Mouse (Mus musculus) kidney, embryonic 16.5 days (tissue): ENCODE results near the gene Odf3. TPM values are rescaled to one million over a fixed set of nuclear protein-coding genes. Genes with fewer than 3 reads are reported as not detected.

ENCODE experiments used
- ATAC-seq: fragments of 200-750 bp; cut with Nextera tagmentation; 2 replicates; pipeline ENCODE4 v1.8.0; 2017; ENCODE audit warnings: moderate TSS enrichment; ENCODE audit not compliant: low FRiP score, low TSS enrichment
- H3K27ac ChIP-seq: fragments of 300-500 bp; sonication (generic); 2 replicates; pipeline ENCODE4 v1.5.1; 2014; ENCODE audit warnings: low read length
- H3K27me3 ChIP-seq: fragments of 300-500 bp; sonication (generic); 2 replicates; pipeline ENCODE4 v1.6.1; 2014; ENCODE audit warnings: low read length, control low read depth, mixed read lengths; ENCODE audit not compliant: insufficient read depth
- H3K36me3 ChIP-seq: fragments of 300-500 bp; sonication (generic); 2 replicates; pipeline ENCODE4 v1.6.1; 2014; ENCODE audit warnings: low read length, control low read depth, mixed read lengths; ENCODE audit not compliant: insufficient read depth
- H3K4me1 ChIP-seq: fragments of 300-500 bp; sonication (generic); 2 replicates; pipeline ENCODE4 v1.6.1; 2014; ENCODE audit warnings: low read length, control low read depth, mixed read lengths; ENCODE audit not compliant: insufficient read depth
- H3K4me2 ChIP-seq: fragments of 300-500 bp; sonication (generic); replicated peaks from 2 replicates; pipeline ENCODE4 v1.6.1; 2014; ENCODE audit warnings: low read depth, low read length
- H3K4me3 ChIP-seq: fragments of 300-500 bp; sonication (generic); 2 replicates; pipeline ENCODE4 v1.5.1; 2014; ENCODE audit warnings: mild to moderate bottlenecking, low read length
- H3K9ac ChIP-seq: fragments of 300-500 bp; sonication (generic); replicated peaks from 2 replicates; pipeline ENCODE4 v1.6.1; 2014; ENCODE audit warnings: low read length
- H3K9me3 ChIP-seq: fragments of 300-500 bp; sonication (generic); 2 replicates; pipeline ENCODE4 v1.6.1; 2016; ENCODE audit warnings: low read length, control low read depth
- WGBS: fragments of 180-500 bp; shearing (Covaris S2); extraction: QIAGEN DNeasy Blood & Tissue Kit; methylation state at CpG from one replicate; pipeline ENCODE4 v1.1.7; 2014; 5-methylcytosine and 5-hydroxymethylcytosine counted together
- polyA plus RNA-seq: library from polyadenylated mRNA; unstranded; fragments of >200 nt; fragmentation: Nextera tagmentation; extraction: Ambion mirVana; gene quantifications from 2 replicates; pipeline ENCODE4 v1.2.1, GENCODE M21; 2015

Odf3 gene
- polyA plus RNA-seq, 1 experiment from 2014 or later, result 0.12 TPM

DNA sequence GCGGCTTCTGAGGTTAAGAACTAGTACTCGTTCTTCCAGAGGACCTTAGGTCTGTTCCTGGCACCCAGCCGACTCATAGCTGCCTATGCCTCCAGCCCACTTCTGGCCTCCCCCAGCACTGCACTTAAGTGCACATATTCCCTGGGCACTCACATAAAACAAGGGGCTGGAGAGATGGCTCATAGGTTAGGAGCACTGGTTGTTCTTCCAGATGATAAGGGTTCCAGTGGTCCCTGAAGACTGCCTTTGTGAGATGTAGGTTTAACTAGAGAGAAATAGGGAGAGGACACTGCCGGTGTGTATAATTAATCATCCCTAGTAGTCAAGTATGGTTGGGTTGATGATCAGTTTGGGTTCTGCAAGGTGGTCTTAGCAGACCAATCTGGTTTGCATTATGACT is 24.9 kb upstream of the Odf3 start:
- Histone ChIP-seq H3K36me3 (no peaks in the 10 kb centered on the region), H3K4me1 (no peaks in the 10 kb centered on the region), H3K4me3 (no peak overlapping the region), H3K9ac (no peak overlapping the region), H3K27me3 (no peaks in the 10 kb centered on the region), H3K9me3 (no peaks in the 10 kb centered on the region), H3K27ac (no peak overlapping the region), H3K4me2 (no peak overlapping the region)
- ATAC-seq, result no peak
- WGBS, result 87% methylated on average over 4 of the region's 4 CpGs

DNA sequence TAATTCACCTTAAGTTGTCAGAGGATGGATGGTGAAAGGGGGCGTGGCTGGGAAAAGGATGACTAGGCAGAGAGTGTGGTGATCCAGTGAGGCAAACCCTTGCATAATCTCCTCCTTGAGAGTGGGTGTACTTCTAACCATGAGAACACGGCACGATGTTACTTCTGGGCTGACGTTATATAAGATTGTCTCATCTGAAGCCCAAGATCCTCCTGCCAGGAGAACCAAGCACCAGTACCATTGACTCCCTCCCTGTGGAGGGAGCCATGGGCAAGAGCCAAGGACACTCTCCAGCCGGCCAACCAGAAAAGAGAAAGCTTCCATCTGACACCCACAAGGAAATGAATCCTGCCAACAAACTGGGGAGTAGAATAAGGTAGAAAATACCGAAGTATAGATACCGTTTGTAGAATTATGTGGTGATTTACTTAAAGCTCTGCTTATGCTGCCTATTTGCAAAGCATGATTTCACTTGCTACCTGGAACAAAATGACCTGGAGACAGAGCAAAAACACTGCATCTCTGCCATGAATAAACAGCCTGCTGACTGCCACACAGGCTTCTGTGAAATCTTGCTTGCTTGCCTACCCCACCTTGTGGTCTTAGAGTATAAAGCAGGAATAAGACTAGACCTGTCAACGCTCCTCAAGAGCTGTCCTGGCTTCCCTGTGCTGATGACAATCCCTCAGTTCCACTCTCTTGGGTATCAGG is 19.3 kb upstream of the Odf3 start:
- Histone ChIP-seq H3K4me2 (no peak overlapping the region), H3K4me1 (no peaks in the 10 kb centered on the region), H3K36me3 (no peaks in the 10 kb centered on the region), H3K9me3 (no peaks in the 10 kb centered on the region), H3K27me3 (no peaks in the 10 kb centered on the region), H3K4me3 (no peak overlapping the region), H3K9ac (no peak overlapping the region), H3K27ac (no peak overlapping the region)
- WGBS, result 36% methylated on average over 8 of the region's 8 CpGs
- peak; percentile 49 for ATAC-seq

DNA sequence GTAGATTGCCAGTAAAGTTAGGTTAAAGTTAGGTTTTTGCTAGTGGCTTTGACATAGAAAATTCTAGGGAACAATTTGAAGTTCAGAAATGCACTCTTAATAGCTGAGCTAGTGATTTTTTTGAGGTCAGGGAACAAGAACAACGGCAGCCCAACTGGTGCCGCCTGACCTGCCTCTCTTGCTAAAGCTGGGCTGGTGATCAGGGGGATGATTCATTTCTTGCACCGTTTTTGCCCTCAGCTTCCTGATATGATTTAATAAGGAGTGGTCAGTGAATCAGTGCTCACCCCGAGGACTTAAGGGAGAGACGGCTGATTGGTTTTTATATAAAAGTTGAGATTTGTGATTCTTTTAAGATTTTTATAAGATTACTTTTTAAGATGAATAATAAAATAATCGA is 16.2 kb upstream of the Odf3 start:
- Histone ChIP-seq H3K4me3 (no peak overlapping the region), H3K27ac (no peak overlapping the region), H3K9ac (no peak overlapping the region), H3K4me1 (no peaks in the 10 kb centered on the region), H3K9me3 (no peaks in the 10 kb centered on the region), H3K36me3 (no peaks in the 10 kb centered on the region), H3K4me2 (no peak overlapping the region), H3K27me3 (no peaks in the 10 kb centered on the region)
- 65% methylated on average over 6 of the region's 6 CpGs for WGBS
- no peak for ATAC-seq

DNA sequence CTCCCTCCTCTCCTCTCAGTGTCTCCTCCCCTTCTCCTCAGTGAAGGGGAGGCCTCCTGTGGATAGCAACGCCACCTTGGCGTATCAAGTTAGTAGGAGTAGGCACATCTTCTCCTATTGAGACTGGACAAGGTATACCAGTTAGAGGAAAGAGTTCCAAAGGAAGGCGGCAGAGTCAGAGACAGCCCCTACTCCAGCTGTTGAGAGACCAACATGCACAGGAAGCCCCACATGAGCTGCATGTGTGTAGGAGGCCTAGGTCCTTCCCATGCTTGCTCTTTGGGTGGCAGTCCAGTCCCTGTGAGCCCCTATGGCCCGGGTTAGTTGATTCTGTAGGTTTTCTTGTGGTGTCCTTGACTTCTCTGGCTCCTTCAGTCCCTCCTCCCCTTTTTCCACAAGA is 14.3 kb upstream of the Odf3 start:
- Histone ChIP-seq H3K4me1 (no peaks in the 10 kb centered on the region), H3K36me3 (no peaks in the 10 kb centered on the region), H3K4me2 (no peak overlapping the region), H3K9me3 (no peaks in the 10 kb centered on the region), H3K9ac (no peak overlapping the region), H3K4me3 (no peak overlapping the region), H3K27ac (no peak overlapping the region), H3K27me3 (no peaks in the 10 kb centered on the region)
- ATAC-seq, result no peak
- whole genome bisulfite sequencing, result 81% methylated on average over 4 of the region's 4 CpGs

DNA sequence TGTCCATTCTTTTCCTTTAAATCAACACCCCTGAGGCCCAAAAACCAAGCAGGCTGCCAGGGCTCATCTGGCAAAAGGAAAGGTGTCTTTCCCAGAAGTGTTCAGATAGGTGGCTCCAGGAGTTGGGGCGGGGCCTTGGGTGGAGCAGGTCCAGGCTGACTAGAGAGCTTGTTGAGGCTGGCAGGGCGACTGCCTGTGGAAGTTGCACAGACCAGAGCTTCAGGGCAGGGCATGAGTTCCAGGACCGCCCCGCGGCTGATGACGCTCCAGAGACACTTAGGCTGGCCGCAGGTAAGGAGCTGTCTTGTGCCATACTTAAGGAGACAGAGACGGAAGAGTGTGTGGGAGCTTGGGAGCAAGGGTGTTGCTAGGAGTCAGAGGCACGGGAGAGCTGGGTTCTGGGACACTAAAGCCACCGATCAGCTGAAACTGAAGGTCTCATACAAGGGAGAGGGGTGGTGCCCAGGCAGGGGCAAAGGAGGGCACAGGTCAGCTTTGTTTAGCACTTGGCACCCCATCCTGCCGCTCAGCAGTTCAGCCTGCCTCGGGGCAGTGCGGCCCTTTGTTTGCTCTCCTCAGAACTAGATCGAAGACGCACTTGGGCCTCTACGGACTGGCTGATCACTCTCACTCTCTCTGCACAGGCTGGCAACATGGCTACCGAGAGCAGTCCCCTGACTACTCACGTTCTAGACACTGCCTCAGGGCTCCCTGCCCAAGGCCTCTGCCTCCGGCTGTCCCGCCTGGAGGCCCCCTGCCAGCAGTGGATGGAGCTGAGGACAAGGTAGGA is 12.4 kb upstream of the Odf3 start, which contains the start of gene Urah:
Gene Urah (plus strand): TSS at position 51 of the 790 bp plus-strand sequence.
- H3K9ac ChIP-seq, result no peak within 1 kb of the TSS
- no peak within 1 kb of the TSS for H3K4me3 ChIP-seq
- no peak within 1 kb of the TSS for H3K27ac ChIP-seq
- no peaks in the 10 kb centered on the region for H3K27me3 ChIP-seq
- H3K36me3 ChIP-seq, result no peaks in the 10 kb centered on the region
- no peaks in the 10 kb centered on the region for H3K4me1 ChIP-seq
- WGBS, result 46% methylated on average over 20 of the region's 20 CpGs
- no peak within 1 kb of the TSS for H3K4me2 ChIP-seq
- ATAC-seq, result no peak; the same call in 1 of the 2 replicates
- H3K9me3 ChIP-seq, result no peaks in the 10 kb centered on the region

DNA sequence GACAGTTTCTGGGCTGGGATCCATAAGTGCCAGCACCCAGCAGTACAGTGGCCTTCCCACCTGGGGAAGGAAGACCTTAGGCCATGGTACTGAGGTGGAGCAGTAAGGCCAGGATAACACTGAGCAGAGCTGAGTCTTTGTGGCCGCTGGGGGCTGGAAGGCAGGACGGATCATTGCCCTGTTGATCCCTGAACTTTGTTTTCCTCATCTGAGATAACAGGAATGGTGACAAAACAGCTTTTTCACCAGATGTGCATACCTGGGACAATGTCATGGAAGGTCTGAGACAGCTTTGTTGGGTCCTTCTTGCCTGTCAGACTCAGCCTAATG is 11.9 kb upstream of the Odf3 start:
- no peak overlapping the region for H3K4me2 ChIP-seq
- H3K27me3 ChIP-seq, result 0 out of 2 replicates have a peak, but pooled peaks cover 3% of the 10 kb centered on the region
- 83% methylated on average over 2 of the region's 2 CpGs for WGBS
- no peak overlapping the region for H3K4me3 ChIP-seq
- ATAC-seq, result no peak
- no peak overlapping the region for H3K9ac ChIP-seq
- H3K9me3 ChIP-seq, result no peaks in the 10 kb centered on the region
- H3K36me3 ChIP-seq, result no peaks in the 10 kb centered on the region
- no peak overlapping the region for H3K27ac ChIP-seq
- H3K4me1 ChIP-seq, result no peaks in the 10 kb centered on the region

DNA sequence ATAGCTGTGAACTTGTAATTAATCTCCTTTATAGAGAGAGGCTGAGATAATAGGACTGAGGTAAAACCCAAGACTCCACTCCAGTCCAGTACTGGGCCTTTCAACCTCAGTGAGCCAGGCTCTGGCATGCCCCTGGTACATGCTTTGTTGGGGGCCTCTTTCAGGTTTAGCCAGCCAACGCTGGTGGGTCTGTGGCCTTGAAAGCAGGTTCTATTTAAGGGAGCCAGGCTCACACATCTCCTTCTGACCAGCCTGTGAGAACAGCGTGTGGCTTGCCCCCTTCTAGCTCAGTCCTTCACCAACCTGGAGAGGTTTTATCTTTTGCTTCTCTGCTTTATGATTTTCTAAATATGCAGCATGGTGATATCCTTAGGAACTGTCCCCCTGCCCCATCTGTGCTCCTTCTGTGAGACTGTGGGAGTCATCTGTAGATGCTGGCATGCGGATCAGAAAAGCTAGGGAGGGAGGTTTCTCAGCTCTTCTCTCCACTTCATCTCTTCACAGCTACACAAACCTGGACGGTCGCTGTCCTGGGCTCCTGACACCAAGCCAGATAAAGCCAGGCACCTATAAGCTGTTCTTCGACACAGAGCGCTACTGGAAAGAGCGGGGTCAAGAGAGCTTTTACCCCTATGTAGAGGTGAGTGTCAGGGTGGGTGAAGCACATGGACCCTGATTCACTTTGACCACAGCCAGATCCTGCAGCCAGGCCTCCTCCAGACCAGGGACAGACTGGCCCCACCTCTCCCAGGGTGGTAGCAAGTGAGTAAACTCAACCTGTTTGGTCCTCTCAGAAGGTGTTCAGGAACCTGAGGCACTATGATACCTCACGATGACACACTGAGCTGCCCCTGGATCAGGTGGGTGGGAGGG is 11.1 kb upstream of the Odf3 start:
- no peak overlapping the region for H3K9ac ChIP-seq
- no peak overlapping the region for H3K4me3 ChIP-seq
- no peak overlapping the region for H3K27ac ChIP-seq
- no peaks in the 10 kb centered on the region for H3K4me1 ChIP-seq
- WGBS, result 80% methylated on average over 9 of the region's 9 CpGs
- H3K36me3 ChIP-seq, result no peaks in the 10 kb centered on the region
- H3K4me2 ChIP-seq, result no peak overlapping the region
- H3K27me3 ChIP-seq, result peaks cover 6% of the 10 kb centered on the region; the same call in 1 of the 2 replicates
- no peaks in the 10 kb centered on the region for H3K9me3 ChIP-seq
- no peak for ATAC-seq

DNA sequence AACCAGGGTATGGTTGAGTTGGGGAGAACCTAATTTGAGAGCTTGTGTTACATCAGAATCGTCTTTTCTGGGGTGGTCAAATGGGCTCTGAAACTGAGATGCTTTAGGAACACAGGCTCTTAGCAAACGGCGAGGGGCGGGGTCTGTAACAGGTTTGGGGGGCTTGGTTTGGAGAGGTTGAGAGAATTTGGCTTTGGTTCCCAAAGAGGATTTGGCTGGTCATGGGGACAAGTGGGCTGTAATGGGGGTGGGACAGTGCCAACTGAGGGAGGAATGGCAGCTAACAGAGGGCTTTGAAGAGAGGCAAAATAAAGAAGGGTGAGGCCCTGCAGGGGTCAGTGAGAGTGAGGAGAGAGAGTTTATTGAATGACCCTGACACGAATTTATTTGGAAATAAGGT is 8.0 kb upstream of the Odf3 start:
- H3K36me3 ChIP-seq, result no peaks in the 10 kb centered on the region
- H3K4me3 ChIP-seq, result no peak overlapping the region
- no peaks in the 10 kb centered on the region for H3K9me3 ChIP-seq
- WGBS, result 45% methylated on average over 5 of the region's 5 CpGs
- peaks cover 10% of the 10 kb centered on the region; the same call in 1 of the 2 replicates for H3K27me3 ChIP-seq
- H3K4me2 ChIP-seq, result no peak overlapping the region
- no peak overlapping the region for H3K27ac ChIP-seq
- no peaks in the 10 kb centered on the region for H3K4me1 ChIP-seq
- ATAC-seq, result no peak
- H3K9ac ChIP-seq, result no peak overlapping the region

DNA sequence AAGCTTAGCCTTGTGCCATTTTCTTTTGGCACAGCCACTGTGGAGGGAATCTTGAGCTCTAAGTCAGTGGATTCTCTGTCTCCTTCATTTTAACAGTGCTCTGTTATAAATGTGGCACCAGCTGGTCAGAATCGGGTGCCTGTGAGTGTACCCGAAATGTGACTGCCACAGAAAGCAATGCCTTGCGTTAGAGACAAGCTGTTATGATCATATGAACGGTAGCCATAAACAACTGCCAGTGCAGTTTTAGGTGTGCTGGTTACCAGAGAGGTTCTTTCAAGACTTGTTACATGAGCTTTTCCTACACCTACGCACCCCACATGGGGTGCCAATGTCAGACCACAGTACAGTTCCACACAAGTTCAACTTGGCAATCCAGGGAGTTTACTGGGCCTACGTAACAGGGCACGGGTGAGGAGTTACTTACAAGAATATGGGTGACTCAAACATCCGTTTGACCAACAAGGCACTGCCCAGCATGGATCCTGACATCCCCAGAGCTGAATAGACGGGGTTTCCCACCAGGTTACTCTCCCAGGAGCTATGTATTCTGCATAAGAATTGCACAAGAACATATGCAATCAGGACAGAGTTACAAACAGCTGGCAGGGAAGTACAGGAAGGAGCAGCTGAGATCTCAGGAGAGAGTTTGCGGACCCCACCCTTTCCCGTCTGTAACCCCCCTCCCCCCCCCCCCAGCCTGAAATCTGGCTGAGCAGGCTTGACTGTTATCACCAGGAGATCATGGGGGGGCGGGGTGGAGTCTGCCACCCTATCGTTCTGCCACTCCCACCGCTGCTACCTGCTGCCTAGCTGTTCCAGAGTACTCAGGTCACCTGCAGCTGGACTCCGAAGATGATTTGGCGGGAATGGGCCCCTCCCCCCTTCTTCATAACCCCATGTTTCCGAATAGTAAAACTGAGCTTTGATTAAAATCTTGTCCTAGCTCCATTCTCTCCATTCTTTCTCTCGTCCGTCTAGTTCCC is 6.6 kb upstream of the Odf3 start:
- Histone ChIP-seq H3K27me3 (peaks cover 10% of the 10 kb centered on the region; the same call in 1 of the 2 replicates), H3K4me3 (no peak overlapping the region), H3K4me2 (no peak overlapping the region), H3K9me3 (no peaks in the 10 kb centered on the region), H3K9ac (no peak overlapping the region), H3K27ac (no peak overlapping the region), H3K36me3 (no peaks in the 10 kb centered on the region), H3K4me1 (0 out of 2 replicates have a peak, but pooled peaks cover 2% of the 10 kb centered on the region)
- no peak for ATAC-seq
- WGBS, result 39% methylated on average over 19 of the region's 19 CpGs
